Mouse (Mus musculus) ZHBTc4 (cell line): Measurements from ENCODE around the gene E030025P04Rik.

Experiments
- DNase-seq: peaks from one replicate; pipeline ENCODE4 v3.0.0-alpha.2; 2011; ENCODE audit warnings: low read depth, low spot score

The E030025P04Rik gene

GRCm38 (mm10) chr11:109144236-109144635 lies at the start of gene E030025P04Rik:
TSS of gene E030025P04Rik (minus strand) at chr11:109144369.
- no peak for DNase-seq

GRCm38 (mm10) chr11:109192673-109193557 lies 48.7 kb upstream of the E030025P04Rik start:
- DNase-seq = peak; percentile 84

- DNase-seq = no peak
These were observed 44.1 kb upstream of the E030025P04Rik start for GRCm38 (mm10) chr11:109188235-109188634.

GRCm38 (mm10) chr11:109187631-109188184 lies 43.5 kb upstream of the E030025P04Rik start:
- no peak for DNase-seq

GRCm38 (mm10) chr11:109181118-109181517 lies 36.9 kb upstream of the E030025P04Rik start:
- DNase-seq = no peak

GRCm38 (mm10) chr11:109180290-109180689 lies 36.1 kb upstream of the E030025P04Rik start:
- no peak for DNase-seq

- DNase-seq = peak; percentile 53
These were observed 34.8 kb upstream of the E030025P04Rik start for GRCm38 (mm10) chr11:109178788-109179518.

GRCm38 (mm10) chr11:109175376-109175969 lies 31.3 kb upstream of the E030025P04Rik start:
- DNase-seq = no peak

- DNase-seq = peak; percentile 86
These were observed 28.1 kb upstream of the E030025P04Rik start for GRCm38 (mm10) chr11:109172224-109172623.

GRCm38 (mm10) chr11:109170771-109171170 lies 26.6 kb upstream of the E030025P04Rik start:
- DNase-seq = peak; percentile 60

- no peak for DNase-seq
These were observed 13.5 kb upstream of the E030025P04Rik start for GRCm38 (mm10) chr11:109157694-109158093.

GRCm38 (mm10) chr11:109144890-109145341 lies 747 bp upstream of the E030025P04Rik start:
- DNase-seq = no peak

GRCm38 (mm10) chr11:109126482-109126881 lies 17.7 kb downstream of the E030025P04Rik start:
- no peak for DNase-seq

- no peak for DNase-seq
These were observed 18.7 kb downstream of the E030025P04Rik start for GRCm38 (mm10) chr11:109125451-109125850.

- peak; percentile 62 for DNase-seq
These were observed 19.9 kb downstream of the E030025P04Rik start for GRCm38 (mm10) chr11:109124284-109124683.

GRCm38 (mm10) chr11:109109826-109110346 lies 34.3 kb downstream of the E030025P04Rik start:
- peak; percentile 85 for DNase-seq

GRCm38 (mm10) chr11:109109056-109109455 lies 35.1 kb downstream of the E030025P04Rik start:
- no peak for DNase-seq

- no peak for DNase-seq
These were observed 36.5 kb downstream of the E030025P04Rik start for GRCm38 (mm10) chr11:109107518-109108205.

GRCm38 (mm10) chr11:109106751-109107150 lies 37.4 kb downstream of the E030025P04Rik start:
- no peak for DNase-seq

GRCm38 (mm10) chr11:109106181-109106580 lies 38.0 kb downstream of the E030025P04Rik start:
- DNase-seq = no peak

- no peak for DNase-seq
These were observed 40.8 kb downstream of the E030025P04Rik start for GRCm38 (mm10) chr11:109103386-109103785.
